Mouse (Mus musculus) heart, postnatal 36 days (tissue): Measurements from ENCODE around the gene B4galt4. TPM values are rescaled to one million over a fixed set of nuclear protein-coding genes. Genes with fewer than 3 reads are reported as not detected.

Experiments used
- DNase-seq, 2 experiments: peaks; one replicate each; pipeline ENCODE4 v3.0.0; 2021 to 2022
- intact Hi-C: fragments of 180-260 bp; cut with DNase I; formaldehyde crosslinking; loops from one replicate; pipeline ENCODE4 v1.15.1; 2025
- total RNA-seq, 2 experiments: library from RNA; stranded (reverse); gene quantifications; 2 replicates each; pipeline ENCODE4 v1.2.3; 2021

Gene B4galt4
- total RNA-seq, 2 experiments from 2014 or later = 10.1 to 11.9 TPM

GRCm38 (mm10) chr16:38724974-38725373 is 17.1 kb upstream of the B4galt4 start:
- intact Hi-C loops = loop anchor here (10.0 kb wide), 2 partner anchors 100 to 380 kb away; partner anchors contain the start of genes Cox17, Gm21987 and Maats1
- peak in 1 of 2 experiments; percentile 44 for DNase-seq

DNA sequence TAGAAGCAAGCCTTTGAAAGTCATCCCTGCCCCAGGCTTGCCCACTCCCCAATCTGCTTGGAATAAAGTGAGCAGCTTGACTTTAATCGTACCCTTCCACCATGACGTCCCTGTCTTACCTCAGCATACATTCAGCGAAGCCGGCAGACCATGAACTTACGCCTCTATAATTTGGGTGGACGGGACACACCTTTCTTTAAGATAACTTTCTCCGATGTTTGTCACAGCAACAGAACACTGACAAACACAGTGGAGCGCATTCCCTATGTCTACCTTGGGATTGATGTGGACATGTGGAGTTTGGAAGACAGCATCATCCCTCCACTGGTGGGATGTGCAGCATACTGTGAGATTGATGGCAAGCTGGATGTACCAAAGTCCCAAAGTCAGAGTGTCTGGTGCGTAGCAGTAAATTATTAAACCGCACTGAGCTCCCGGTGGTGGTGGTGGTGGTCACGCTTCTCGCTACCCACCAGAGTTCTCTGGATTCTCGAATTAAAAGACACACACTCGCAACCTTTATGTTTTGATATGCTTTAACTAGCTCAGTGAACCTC is 13.4 kb upstream of the B4galt4 start:
- intact Hi-C loops = loop anchor here (10.0 kb wide), 2 partner anchors 104 to 384 kb away; partner anchors contain the start of genes Cox17, Gm21987 and Maats1
- DNase-seq = no peak

DNA sequence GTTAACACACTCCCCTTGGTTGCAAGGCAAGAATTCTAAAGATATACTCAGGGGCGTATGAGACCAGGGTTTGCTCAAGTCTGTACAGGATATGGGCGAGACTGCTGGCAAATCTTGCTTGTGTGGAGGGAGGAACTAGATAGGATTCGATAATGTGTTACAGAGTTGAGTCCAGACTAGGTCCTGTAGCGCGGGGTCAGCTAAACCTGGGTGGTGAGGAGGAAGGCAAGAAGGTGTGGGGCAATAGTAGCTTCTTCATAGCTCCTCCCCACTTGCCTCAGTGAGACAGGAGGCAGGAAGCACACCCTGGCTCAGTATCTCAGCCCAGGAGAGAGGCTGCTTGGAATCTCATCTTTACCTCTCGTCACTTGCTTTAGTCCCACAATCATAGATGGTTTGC is 12.9 kb upstream of the B4galt4 start:
- DNase-seq = peak in 1 of 2 experiments; percentile 13
- intact Hi-C loops = loop anchor here (10.0 kb wide), 2 partner anchors 104 to 384 kb away; partner anchors contain the start of genes Cox17, Gm21987 and Maats1

DNA sequence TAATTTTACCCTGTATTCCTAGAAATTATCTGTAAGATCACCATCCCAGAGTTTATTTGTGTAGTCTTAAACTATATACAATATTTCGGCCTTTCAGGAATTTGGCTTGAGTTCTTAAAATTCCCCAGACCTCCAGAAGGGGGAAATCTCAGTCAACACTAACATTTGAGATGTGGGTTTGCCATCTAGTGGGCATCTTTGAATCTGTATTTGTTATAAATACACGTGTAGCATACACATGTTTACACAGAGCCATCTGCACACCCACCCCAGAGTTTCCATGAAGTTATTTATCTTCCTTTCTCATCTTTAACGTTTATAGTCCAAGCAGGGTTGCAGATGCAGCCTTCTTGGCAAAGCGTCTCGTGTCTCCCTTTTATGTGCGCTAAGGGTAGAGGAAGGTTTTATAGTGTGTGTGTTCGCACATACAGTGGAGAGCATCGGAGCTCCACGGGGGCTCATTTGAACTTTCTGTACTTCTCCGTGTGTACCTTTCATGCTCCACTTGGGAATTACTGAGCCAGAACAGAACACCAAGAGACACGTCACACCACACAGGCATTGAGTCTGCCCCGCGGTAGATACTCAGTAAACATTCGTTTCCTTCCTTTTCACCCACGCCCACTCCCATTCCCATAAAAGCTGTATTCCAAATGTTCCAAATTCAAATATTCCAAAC is 12.3 kb upstream of the B4galt4 start:
- intact Hi-C loops = loop anchor here (2.0 to 10.0 kb wide), 5 partner anchors 29 to 385 kb away; partner anchors contain the start of genes Cox17, Gm21987 and Maats1
- DNase-seq = no peak

- intact Hi-C loops = loop anchor here (2.0 to 10.0 kb wide), 3 partner anchors 28 to 196 kb away; no protein-coding TSS in a partner anchor
- no peak for DNase-seq
Observed at GRCm38 (mm10) chr16:38730921-38731320, 11.1 kb upstream of the B4galt4 start.

GRCm38 (mm10) chr16:38741204-38741903 is 710 bp upstream of the B4galt4 start:
- no peak for DNase-seq
- intact Hi-C loops = no loop called here

DNA sequence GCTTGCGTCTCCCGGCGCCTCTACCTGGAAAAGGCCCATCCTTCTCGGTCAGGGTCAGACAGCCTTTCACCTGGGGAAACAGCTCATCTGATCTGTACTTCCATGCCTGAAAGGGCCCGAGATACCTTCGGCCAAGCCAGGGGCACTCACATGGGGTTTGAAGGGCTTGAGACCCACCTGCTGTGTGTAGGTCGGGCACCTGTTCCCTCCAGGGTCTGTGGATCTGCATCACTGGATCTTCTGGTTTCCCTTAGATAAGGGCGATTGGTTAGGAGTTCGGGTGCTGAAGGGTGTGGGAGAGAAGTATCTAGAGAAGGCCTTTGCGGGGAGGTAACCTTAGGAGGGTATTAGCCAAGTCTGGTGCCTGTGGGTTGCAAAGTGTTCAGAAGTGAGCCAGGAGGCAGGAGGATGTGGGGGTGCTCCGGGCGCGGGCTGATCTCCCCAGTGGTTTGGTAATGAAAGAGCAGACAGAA is 631 bp downstream of the B4galt4 start:
- intact Hi-C loops = loop anchor here (2.0 kb wide), 1 partner anchor 18 kb away; no protein-coding TSS in a partner anchor
- DNase-seq = peak; percentile 34 to 42

DNA sequence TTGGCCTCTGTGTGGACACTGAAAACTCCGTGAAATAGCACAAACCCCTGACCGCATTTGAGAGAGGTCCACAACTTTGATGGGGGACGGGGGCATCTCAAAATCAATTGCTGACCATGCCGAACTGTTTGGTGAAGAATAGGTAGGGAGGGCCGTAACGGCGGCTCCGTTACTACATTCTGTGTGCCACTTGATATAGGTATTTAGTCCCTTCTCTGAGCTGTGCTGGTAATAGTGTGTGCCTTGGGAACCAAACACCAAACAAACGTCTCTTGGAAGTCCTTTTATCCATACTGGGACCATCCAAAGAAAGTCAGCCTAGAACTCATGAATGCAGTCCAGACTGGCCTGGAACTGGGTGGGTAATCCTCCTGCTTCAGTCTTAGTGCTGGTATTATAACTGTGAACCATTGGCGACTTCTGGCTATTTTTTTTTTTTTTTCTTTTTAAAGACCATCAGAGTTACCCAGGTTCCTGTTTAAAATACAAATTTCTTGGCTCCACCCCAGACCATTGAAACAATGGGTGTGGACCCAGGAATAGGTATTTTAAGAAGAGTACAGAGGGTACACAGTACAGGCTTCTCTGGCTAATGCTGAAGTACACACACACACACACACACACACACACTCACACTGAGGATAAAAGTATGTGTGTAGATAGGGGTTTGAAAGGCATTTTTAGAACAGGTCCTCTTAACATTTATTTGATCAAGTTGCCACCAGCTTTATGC is 2.0 kb downstream of the B4galt4 start:
- intact Hi-C loops = loop anchor here (2.0 kb wide), 1 partner anchor 17 kb away; no protein-coding TSS in a partner anchor
- DNase-seq = no peak

- DNase-seq = no peak
- intact Hi-C loops = no loop called here
Observed at GRCm38 (mm10) chr16:38750803-38751202, 8.7 kb downstream of the B4galt4 start.

DNA sequence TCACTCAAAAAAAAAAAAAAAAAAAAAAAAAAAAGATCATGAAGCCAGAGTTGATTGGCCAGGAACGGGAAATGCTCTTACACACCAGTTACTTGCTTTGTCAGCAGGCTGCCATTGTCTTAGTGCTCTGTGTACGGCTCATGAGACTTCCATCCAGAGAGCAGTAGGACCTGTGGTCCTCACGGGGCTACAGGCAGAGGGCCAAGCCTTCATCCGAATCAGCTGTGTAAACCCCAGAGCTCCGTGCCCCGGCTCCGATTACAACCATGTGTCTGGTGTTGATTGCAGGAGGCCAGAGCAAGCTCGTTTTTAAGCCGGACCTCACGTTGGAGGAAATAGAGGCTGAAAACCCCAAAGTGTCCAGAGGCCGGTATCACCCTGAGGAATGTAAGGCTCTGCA is 11.6 kb downstream of the B4galt4 start:
- no peak for DNase-seq
- intact Hi-C loops = no loop called here

DNA sequence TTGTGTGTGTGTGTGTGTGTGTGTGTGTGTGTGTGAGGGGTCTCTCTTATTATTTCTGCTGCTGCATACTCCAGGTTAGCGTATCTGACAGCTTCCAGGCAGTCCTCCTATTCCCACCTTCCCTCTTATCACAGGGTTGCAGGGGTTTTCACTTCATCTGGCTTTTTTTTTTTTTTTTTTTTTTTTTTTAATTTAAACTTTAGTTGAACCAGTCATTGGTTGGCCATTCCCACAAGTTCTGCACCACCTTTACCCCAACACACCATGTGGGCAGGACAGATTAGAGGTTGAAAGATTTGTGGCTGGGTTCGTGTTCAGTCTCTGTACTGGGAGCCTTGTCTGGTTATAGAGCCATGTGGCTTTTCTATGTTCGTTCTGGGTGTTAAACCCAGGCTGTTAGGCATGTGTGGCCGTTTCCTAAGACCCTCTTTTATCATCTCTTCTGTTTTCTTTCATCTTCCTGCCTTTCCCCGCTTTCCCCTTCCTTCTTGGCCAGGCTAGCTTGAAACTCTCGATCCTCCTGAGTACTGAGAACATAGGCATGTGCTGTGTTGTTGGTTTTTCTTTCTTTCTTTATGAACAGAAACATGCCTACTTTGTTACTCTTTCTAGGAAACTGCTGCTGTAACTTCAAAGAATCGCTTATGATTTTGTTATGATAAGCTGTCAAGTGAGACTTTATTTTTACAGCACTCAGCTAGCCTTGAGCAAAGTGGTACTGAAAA is 13.6 kb downstream of the B4galt4 start:
- DNase-seq = no peak
- intact Hi-C loops = no loop called here

DNA sequence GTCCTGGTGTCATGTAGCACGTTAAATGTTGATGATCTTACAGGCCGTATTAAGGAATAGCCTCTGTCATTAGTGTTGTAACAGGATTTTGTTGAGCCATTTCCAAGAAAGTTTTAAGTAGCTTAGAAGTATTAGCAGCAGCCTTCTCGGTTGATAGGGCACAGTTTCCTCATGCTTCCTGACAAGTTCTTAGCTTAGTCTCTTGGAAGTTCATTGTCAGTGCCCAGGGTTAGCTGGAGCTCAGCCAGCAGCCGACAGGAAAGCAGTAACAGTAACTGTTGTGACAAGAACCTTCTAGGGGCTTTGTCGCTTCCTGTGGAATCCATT is 14.1 kb downstream of the B4galt4 start:
- peak in 1 of 2 experiments; percentile 40 for DNase-seq
- intact Hi-C loops = no loop called here

GRCm38 (mm10) chr16:38756572-38756971 is 14.5 kb downstream of the B4galt4 start:
- DNase-seq = no peak
- intact Hi-C loops = no loop called here

DNA sequence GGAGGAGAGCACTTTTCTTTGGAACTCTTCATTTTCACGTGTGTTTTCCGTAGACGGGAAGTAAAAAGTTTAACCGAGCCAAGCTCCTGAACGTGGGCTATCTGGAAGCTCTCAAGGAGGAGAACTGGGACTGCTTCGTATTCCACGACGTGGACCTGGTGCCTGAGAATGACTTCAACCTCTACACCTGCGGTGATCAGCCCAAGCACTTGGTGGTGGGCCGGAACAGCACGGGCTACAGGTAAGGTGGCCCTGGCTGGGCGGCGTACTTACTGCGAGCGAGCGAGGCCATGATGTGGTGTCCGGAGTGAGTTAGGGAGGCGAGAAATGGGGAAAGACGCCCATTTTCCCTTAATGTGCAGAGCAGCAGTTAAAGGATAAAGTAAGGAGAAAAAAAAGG is 15.6 kb downstream of the B4galt4 start:
- no peak for DNase-seq
- intact Hi-C loops = loop anchor here (2.0 kb wide), 1 partner anchor 27 kb away; no protein-coding TSS in a partner anchor

- peak; percentile 30 to 54 for DNase-seq
- intact Hi-C loops = loop anchor here (2.0 kb wide), 1 partner anchor 27 kb away; no protein-coding TSS in a partner anchor
Observed at GRCm38 (mm10) chr16:38758104-38758861, 16.2 kb downstream of the B4galt4 start.

- intact Hi-C loops = loop anchor here (2.0 to 5.0 kb wide), 2 partner anchors 17 to 52 kb away; partner anchors contain the start of gene B4galt4
- DNase-seq = no peak
Observed at GRCm38 (mm10) chr16:38760239-38760638, 18.2 kb downstream of the B4galt4 start.

DNA sequence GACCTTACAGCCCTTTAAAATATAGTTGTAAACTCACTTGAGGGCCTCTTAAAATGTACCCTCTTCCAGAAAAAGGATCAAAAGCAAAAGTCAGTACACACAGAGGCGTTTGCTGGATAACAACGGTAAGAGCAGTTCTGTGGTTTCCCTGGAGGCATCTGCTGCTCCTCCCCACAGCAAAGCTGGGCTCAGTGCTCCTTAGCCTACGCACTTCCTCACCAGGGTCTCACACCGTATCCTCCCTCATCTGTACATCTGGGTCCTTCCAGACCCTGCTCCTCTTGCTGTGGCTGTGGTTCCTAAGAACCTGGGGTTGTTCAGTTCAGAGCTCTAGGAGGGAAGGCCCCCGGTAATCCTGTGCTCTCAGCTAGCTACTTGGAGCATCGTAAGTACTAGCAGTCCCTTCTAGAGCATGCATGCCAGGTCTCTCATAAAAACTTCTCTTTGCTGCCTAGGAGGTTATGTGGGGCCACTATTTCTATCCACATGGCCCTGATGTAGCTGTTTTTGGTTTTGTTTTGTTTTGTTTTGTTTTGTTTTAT is 18.8 kb downstream of the B4galt4 start:
- no peak for DNase-seq
- intact Hi-C loops = loop anchor here (2.0 to 5.0 kb wide), 2 partner anchors 18 to 51 kb away; partner anchors contain the start of gene B4galt4

- intact Hi-C loops = loop anchor here (2.0 to 5.0 kb wide), 2 partner anchors 19 to 50 kb away; partner anchors contain the start of gene B4galt4
- DNase-seq = no peak
Observed at GRCm38 (mm10) chr16:38761972-38762371, 19.9 kb downstream of the B4galt4 start.
